Mouse (Mus musculus): Measurements from ENCODE around the gene Car5a. TPM values are rescaled to one million over a fixed set of nuclear protein-coding genes. Genes with fewer than 3 reads are reported as not detected.
A peak's percentile ranks its signal among the peaks of the same experiment; 100 is the strongest.

The Car5a gene
- polyA plus RNA-seq, 1 experiment from 2014 or later, result 0.12 TPM

DNA sequence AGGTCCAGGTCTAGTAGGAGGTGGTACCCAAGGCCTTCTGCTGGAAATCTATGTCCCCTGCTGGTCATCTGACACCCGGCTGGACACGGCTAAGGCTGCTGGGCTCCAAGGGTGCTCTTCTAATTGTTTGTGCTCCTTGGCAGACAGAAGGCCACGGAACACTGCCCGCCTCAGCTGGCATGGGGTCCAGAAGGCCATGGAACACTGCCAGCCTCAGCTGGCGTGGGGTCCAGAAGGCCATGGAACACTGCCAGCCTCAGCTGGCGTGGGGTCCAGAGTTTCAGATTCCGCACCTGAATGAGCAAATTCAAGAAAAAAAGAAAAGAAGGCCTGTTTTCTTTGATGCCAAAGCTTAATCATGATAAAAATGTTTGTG is 36.8 kb upstream of the Car5a start:
- no peaks in the 10 kb centered on the region for H3K9me3 ChIP-seq (replicated peaks; ENCODE audit: low read length)
- peak; percentile 72 for ATAC-seq (replicated peaks; ENCODE audit: low FRiP score, low read depth)
- H3K4me1 ChIP-seq (replicated peaks; ENCODE audit: insufficient read depth, low read length), result no peaks in the 10 kb centered on the region
- no peak overlapping the region for H3K4me2 ChIP-seq (ENCODE audit: low read length)
- H3K36me3 ChIP-seq (ENCODE audit: insufficient read depth, low read length), result peaks cover 30% of the 10 kb centered on the region
- H3K4me3 ChIP-seq (replicated peaks; ENCODE audit: low read depth, low read length), result no peak overlapping the region
- 76% methylated on average over 7 of the region's 7 CpGs for WGBS
- no peak for TF ChIP-seq CTCF (IDR thresholded peaks at IDR 0.05; ENCODE audit: low read depth)
- 0 out of 2 replicates have a peak overlapping the region, but pooled peaks have one; percentile 36 for H3K27ac ChIP-seq
- H3K27me3 ChIP-seq (ENCODE audit: insufficient read depth, low read length), result no peaks in the 10 kb centered on the region
- H3K9ac ChIP-seq (ENCODE audit: low read depth, low read length), result no peak overlapping the region
- DNase-seq (ENCODE audit: low spot score), result no peak

GRCm38 (mm10) chr8:121980792-121981519 is 36.3 kb upstream of the Car5a start:
- WGBS, result 89% methylated on average over 11 of the region's 11 CpGs
- Histone ChIP-seq H3K27ac (0 out of 2 replicates have a peak overlapping the region, but pooled peaks have one; percentile 36), H3K4me2 (ENCODE audit: low read length) (no peak overlapping the region), H3K9ac (ENCODE audit: low read depth, low read length) (no peak overlapping the region), H3K4me1 (replicated peaks; ENCODE audit: insufficient read depth, low read length) (no peaks in the 10 kb centered on the region), H3K27me3 (ENCODE audit: insufficient read depth, low read length) (no peaks in the 10 kb centered on the region), H3K4me3 (replicated peaks; ENCODE audit: low read depth, low read length) (no peak overlapping the region), H3K36me3 (ENCODE audit: insufficient read depth, low read length) (peaks cover 36% of the 10 kb centered on the region), H3K9me3 (replicated peaks; ENCODE audit: low read length) (no peaks in the 10 kb centered on the region)
- TF ChIP-seq CTCF (IDR thresholded peaks at IDR 0.05; ENCODE audit: low read depth), result no peak
- ATAC-seq (replicated peaks; ENCODE audit: low FRiP score, low read depth), result peak; percentile 22
- no peak for DNase-seq (ENCODE audit: low spot score)

DNA sequence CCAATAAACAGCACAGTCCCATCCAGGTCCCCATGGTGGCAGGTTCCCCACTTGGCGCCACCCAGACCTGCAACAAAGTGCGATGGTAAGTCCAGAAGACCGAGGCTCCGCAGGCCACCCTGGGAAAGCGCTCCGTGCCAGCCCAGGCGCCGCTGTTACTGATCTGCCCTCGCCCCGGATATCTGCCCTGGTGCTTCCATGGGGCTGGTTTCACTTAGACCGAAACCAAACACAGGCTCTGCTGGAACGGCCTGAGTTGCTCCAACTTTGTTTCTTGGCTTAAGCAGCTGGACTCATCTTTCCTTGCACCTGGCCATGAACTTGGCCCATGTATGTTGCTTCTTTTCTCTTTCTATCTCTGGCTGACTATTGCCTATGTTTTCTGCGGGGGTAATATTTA is 34.0 kb upstream of the Car5a start:
- Histone ChIP-seq H3K36me3 (ENCODE audit: insufficient read depth, low read length) (peaks cover 51% of the 10 kb centered on the region), H3K9ac (ENCODE audit: low read depth, low read length) (no peak overlapping the region), H3K27ac (no peak overlapping the region), H3K4me2 (ENCODE audit: low read length) (no peak overlapping the region), H3K27me3 (ENCODE audit: insufficient read depth, low read length) (no peaks in the 10 kb centered on the region), H3K4me1 (replicated peaks; ENCODE audit: insufficient read depth, low read length) (no peaks in the 10 kb centered on the region), H3K4me3 (replicated peaks; ENCODE audit: low read depth, low read length) (no peak overlapping the region), H3K9me3 (replicated peaks; ENCODE audit: low read length) (no peaks in the 10 kb centered on the region)
- WGBS, result 91% methylated on average over 13 of the region's 13 CpGs
- ATAC-seq (replicated peaks; ENCODE audit: low FRiP score, low read depth), result no peak
- TF ChIP-seq CTCF (IDR thresholded peaks at IDR 0.05; ENCODE audit: low read depth), result no peak
- DNase-seq (ENCODE audit: low spot score), result no peak

- no peaks in the 10 kb centered on the region for H3K27me3 ChIP-seq (ENCODE audit: insufficient read depth, low read length)
- no peak overlapping the region for H3K4me3 ChIP-seq (replicated peaks; ENCODE audit: low read depth, low read length)
- DNase-seq (ENCODE audit: low spot score) (peak; percentile 92), ATAC-seq (replicated peaks; ENCODE audit: low FRiP score, low read depth) (peak; percentile 65; the same call in 1 of the 2 replicates)
- H3K4me2 ChIP-seq (ENCODE audit: low read length), result no peak overlapping the region
- H3K9ac ChIP-seq (ENCODE audit: low read depth, low read length), result no peak overlapping the region
- no peaks in the 10 kb centered on the region for H3K9me3 ChIP-seq (replicated peaks; ENCODE audit: low read length)
- peak; percentile 87 for TF ChIP-seq CTCF (IDR thresholded peaks at IDR 0.05; ENCODE audit: low read depth)
- peaks cover 51% of the 10 kb centered on the region for H3K36me3 ChIP-seq (ENCODE audit: insufficient read depth, low read length)
- H3K27ac ChIP-seq, result no peak overlapping the region
- 62% methylated on average over 8 of the region's 8 CpGs for WGBS
- H3K4me1 ChIP-seq (replicated peaks; ENCODE audit: insufficient read depth, low read length), result no peaks in the 10 kb centered on the region
Measured at GRCm38 (mm10) chr8:121977819-121978590, 33.3 kb upstream of the Car5a start.

- no peak for ATAC-seq (replicated peaks; ENCODE audit: low FRiP score, low read depth)
- Histone ChIP-seq H3K27me3 (ENCODE audit: insufficient read depth, low read length) (no peaks in the 10 kb centered on the region), H3K4me1 (replicated peaks; ENCODE audit: insufficient read depth, low read length) (no peaks in the 10 kb centered on the region), H3K27ac (no peak overlapping the region), H3K4me2 (ENCODE audit: low read length) (no peak overlapping the region), H3K36me3 (ENCODE audit: insufficient read depth, low read length) (peaks cover 34% of the 10 kb centered on the region), H3K9ac (ENCODE audit: low read depth, low read length) (no peak overlapping the region), H3K9me3 (replicated peaks; ENCODE audit: low read length) (no peaks in the 10 kb centered on the region), H3K4me3 (replicated peaks; ENCODE audit: low read depth, low read length) (no peak overlapping the region)
- no peak for TF ChIP-seq CTCF (IDR thresholded peaks at IDR 0.05; ENCODE audit: low read depth)
- WGBS, result 95% methylated on average over 28 of the region's 28 CpGs
- DNase-seq (ENCODE audit: low spot score), result no peak
Measured at GRCm38 (mm10) chr8:121973906-121974305, 29.2 kb upstream of the Car5a start.

DNA sequence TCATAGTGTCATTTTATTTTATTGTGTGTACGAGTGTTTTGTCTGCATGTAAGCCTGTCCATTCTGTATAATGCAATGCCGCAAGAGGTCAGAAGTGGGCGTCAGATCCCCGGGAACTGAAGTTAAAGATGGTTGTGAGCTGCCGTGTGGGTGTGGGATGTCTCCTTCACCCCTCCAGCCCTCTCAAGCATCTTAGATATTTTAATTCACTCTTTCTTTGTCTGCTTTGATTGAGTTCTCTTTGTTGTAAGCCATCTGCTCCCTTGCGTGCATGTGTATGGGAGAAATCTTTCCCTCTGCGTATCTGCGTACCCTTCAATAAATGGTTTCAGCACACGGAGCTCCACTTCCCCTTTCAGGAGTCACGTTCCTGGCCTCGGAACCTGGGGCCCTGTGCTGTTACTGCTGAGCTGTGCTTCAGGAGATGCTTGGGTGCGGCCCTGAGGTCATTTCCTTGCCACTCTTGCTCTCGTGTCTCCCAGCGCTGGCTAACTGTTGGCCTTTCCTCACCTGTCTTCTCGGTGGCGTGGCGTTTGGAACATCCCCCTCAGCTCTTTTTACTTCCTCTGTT is 26.9 kb upstream of the Car5a start:
- WGBS, result 69% methylated on average over 17 of the region's 17 CpGs
- Histone ChIP-seq H3K4me1 (replicated peaks; ENCODE audit: insufficient read depth, low read length) (peaks cover 16% of the 10 kb centered on the region), H3K4me2 (ENCODE audit: low read length) (no peak overlapping the region), H3K9me3 (replicated peaks; ENCODE audit: low read length) (no peaks in the 10 kb centered on the region), H3K4me3 (replicated peaks; ENCODE audit: low read depth, low read length) (no peak overlapping the region), H3K27ac (no peak overlapping the region), H3K9ac (ENCODE audit: low read depth, low read length) (no peak overlapping the region), H3K27me3 (ENCODE audit: insufficient read depth, low read length) (no peaks in the 10 kb centered on the region), H3K36me3 (ENCODE audit: insufficient read depth, low read length) (peaks cover 21% of the 10 kb centered on the region)
- ATAC-seq (replicated peaks; ENCODE audit: low FRiP score, low read depth), result no peak
- DNase-seq (ENCODE audit: low spot score), result no peak
- TF ChIP-seq CTCF (IDR thresholded peaks at IDR 0.05; ENCODE audit: low read depth), result no peak

All from kidney, postnatal 0 days (tissue).